Mouse (Mus musculus): Measurements from ENCODE around the gene Prkag1.

Gene Prkag1

DNA sequence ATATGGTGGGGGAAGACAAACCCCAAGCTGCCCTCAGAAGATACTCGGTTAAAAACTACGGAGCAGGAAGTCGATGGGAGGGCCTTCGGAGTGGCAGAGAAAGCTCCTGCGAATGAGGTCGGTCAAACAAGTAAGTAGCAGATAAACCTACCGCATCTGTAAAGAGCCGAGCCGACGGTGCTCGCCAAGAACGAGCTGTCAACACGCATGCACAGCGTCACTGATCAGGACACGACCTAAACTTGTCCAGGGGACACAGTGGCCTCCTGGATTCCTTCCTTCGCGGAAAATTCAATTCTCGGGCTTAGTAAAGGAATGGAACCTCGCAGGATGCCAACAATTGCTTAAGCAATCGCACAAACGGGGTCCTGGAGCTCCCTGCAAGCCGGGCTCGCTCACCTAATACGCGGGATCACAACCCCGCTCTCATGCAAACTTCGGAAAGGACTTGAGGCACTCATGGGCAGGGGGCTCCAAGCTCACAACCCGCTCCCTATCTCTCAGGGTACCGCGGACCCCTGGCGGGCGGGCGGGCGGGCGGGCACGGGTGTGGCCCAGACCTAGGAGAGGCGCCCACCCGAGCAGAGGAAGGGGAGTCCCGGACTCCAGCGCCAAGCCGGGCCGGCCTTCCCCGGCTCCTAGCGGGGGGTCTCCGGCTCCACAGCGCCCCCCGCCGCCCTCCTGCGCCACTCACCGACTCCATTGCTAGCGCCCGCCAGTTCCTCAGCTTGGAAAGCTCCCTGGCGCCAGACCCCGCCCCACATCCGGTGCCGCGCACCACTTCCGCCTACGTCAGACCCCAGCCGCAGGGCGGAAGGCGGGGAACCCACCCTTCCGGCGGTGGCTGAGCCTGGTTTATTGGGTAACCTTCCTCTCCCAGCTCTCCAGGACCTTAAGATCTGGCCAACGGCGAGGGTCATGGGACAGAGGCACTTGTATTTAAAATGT, at the start of gene Prkag1:
Gene Prkag1, minus strand, starts transcription at position 786 of the 948 bp plus-strand sequence.
- peak; percentile 98 for DNase-seq (ENCODE audit: low spot score)

DNA sequence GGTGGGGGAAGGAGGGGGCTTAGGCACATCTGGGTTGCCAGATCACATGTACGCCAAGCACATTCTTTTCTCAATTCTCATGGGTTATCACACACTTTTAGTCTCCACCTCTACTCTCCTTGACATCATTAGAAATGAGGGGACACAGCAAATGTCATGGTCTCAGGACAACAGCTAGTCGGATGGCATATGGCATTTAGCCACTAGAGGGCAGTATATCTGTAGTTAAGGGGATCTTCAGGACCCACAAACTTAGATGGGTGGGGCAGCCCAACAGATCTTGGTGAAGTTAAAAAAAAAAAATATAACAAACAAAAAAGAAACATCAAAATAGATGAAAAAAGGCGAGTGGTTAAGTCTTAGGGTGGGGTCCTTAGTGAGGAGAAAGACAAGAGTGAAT, 46.0 kb upstream of the Prkag1 start:
- DNase-seq (ENCODE audit: low spot score), result peak; percentile 87

GRCm38 (mm10) chr15:98871916-98872888, 40.9 kb upstream of the Prkag1 start:
- peak; percentile 93 for DNase-seq (ENCODE audit: low spot score)

GRCm38 (mm10) chr15:98871070-98871915, 40.0 kb upstream of the Prkag1 start, which contains the start of gene Kmt2d:
TSS of gene Kmt2d (minus strand) at chr15:98871204.
- no peak for DNase-seq (ENCODE audit: low spot score)

- DNase-seq (ENCODE audit: low spot score), result no peak
Measured at GRCm38 (mm10) chr15:98870179-98871069, 39.1 kb upstream of the Prkag1 start.

- DNase-seq (ENCODE audit: low spot score), result peak; percentile 69
Measured at GRCm38 (mm10) chr15:98869342-98870178, 38.2 kb upstream of the Prkag1 start.

GRCm38 (mm10) chr15:98868346-98869063, 37.2 kb upstream of the Prkag1 start:
- DNase-seq (ENCODE audit: low spot score), result no peak

DNA sequence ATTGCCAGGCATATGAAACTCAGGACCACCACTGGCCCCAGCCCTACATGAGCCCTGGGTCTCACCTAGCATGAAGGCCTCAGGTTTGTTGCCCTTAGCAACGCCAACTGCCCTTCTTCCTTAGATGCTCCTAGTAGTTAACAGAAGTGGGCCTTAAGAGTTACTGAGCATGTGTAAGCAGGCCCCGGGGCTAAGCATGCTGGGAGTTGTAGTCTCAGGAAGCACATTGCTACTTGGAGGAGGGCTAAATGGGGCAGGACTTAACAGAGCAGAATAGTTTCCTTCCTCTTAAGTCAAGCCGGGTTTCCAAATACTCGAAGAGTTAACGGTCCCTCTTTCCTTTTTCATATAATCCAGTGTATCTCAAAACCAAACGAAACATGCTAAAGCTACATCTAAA, 36.0 kb upstream of the Prkag1 start:
- peak; percentile 84 for DNase-seq (ENCODE audit: low spot score)

- no peak for DNase-seq (ENCODE audit: low spot score)
Measured at GRCm38 (mm10) chr15:98866501-98866900, 35.2 kb upstream of the Prkag1 start.

- DNase-seq (ENCODE audit: low spot score), result no peak
Measured at GRCm38 (mm10) chr15:98865771-98866170, 34.5 kb upstream of the Prkag1 start.

DNA sequence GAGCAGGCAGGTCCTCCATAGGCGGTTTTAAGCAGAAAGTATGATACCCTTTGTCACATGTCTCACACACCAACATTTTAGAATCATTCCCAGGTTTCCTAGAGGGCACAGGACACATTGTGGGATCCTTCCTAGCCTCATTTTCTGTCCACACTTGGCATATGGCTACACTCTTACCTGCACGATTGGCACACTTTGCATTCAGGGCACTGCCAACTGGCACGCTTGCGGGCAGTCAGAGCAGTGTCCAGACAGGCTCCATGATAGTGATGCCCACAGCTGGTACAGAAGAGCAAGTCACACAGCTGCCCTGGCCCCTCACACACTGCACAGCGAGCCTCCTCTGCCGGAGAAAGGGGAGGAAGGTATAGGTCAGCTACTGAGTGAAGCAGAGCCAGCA, 33.6 kb upstream of the Prkag1 start:
- no peak for DNase-seq (ENCODE audit: low spot score)

DNA sequence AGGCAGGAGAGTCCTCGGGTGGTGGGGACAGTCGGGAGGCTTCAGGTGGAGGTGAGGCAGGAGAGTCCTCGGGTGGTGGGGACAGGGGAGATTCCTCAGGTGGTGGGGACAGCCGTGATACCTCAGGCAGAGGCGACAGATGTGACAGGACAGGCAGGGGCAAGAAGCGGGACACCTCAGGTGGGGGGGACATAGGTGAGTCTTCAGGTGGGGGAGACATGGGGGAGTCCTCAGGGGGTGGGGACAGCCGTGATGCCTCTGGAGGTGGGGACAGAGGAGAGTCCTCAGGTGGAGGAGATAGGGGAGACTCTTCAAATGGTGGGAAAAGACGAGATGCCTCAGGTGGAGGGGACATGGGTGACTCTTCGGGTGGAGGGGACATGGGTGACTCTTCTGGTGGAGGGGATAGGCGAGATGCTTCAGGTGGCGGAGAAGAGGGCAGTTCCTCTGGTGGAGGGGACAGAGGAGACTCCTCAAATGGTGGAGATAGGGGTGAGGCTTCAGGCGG, 32.2 kb upstream of the Prkag1 start:
- DNase-seq (ENCODE audit: low spot score), result no peak

DNA sequence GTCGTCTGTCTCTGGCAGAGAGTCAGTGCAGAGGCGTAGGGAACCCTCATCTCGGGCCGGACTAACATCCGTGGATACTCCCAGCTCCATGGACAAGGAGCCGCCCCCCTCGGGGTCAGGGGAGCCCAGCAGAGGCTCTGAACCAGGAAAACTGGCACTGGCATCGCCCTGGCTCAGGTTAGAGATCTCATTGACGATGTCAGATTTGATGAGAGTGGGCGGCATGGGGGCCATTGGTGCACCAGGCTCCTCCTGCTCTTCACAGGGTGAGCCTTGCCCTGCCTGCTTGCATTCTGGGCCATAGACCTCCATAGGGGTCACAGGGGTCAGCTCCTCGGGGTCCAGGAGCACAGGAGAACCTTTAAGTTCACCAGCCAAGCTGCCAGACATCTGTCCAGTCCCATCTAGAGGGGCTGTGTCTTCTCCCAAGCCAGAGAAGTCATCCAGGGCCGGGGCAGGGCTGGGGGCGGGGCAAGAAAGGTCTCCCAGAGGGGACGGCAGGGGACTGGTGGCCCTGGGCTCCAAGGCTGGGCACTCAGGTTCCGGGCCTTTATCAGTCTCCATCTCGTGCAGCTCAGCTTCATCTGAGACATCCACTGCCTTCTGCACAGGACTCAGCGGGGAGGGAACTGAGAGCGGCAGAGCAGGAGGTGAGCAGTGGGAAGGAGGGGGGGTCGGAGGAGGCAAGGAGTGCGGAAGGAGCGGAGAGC, 30.5 kb upstream of the Prkag1 start:
- DNase-seq (ENCODE audit: low spot score), result no peak

- DNase-seq (ENCODE audit: low spot score), result no peak
Measured at GRCm38 (mm10) chr15:98860921-98861320, 29.6 kb upstream of the Prkag1 start.

DNA sequence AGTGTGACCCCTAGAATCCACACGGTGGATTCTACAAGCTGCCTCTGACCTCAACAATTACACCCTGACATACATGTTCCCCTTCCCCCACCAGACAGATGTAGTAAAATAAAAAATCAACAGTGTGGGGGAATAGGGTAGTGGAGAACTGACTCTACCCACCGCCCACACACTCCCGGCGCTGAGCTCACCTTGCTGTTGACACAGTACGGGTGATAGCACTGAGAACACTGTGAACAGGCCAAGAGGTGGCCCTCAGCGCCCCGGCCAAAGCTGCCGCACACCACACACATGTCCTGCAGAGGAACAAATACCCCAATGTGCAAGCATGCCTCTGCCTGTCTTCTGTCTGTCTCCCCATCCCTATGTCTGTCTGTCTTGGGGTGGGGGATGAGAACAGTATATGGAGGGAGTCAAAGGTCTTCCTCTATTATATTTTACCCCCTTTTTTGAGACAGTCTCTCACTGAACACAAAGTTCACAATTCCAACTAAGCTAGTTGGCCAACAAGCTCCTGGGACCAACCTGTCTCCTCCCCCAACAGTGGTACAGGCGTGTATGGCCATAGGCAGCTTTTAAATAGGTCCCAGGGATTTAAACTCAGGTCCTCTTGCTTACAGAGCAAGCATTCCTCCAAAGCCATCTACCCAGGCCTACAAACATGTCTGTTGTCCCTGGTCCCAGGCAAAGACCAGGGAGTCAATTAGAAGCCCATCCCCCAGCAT, 28.2 kb upstream of the Prkag1 start:
- DNase-seq (ENCODE audit: low spot score), result no peak

DNA sequence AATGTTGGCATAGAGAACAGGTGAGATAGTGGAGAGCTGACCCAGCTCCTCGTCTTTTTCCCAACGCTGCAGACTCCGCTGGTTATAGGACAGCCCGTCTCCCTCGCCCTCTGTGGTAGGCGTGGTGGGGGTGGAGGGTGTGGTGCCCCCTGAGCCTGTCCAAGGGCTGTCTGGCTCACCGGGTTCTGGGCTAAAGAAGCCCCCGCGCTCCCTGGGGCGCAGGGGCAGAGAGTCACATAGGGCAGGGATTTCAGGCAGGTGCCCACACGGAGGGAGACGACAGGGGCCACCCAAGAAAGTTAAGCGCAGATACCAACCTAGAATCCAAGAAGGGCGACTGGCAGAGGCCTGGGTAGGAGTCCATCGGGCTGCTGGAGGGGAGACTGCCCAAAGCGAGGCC, 22.9 kb upstream of the Prkag1 start:
- DNase-seq (ENCODE audit: low spot score), result no peak
